Mouse (Mus musculus) midbrain, embryonic 14.5 days (tissue): ENCODE data around the gene Iqca. TPM values are rescaled to one million over a fixed set of nuclear protein-coding genes. Genes with fewer than 3 reads are reported as not detected.
A peak's percentile ranks its signal among the peaks of the same experiment; 100 is the strongest.

Experiments
- ATAC-seq: fragments of 200-750 bp; cut with Nextera tagmentation; 2 replicates; pipeline ENCODE4 v1.8.0; 2017; ENCODE audit warnings: moderate number of reproducible peaks, moderate library complexity; ENCODE audit not compliant: low FRiP score, low TSS enrichment
- DNase-seq: peaks from one replicate; pipeline ENCODE4 v3.0.0-alpha.2; 2015
- H3K27ac ChIP-seq: fragments of 300-500 bp; sonication (generic); replicated peaks from 2 replicates; pipeline ENCODE4 v1.5.1; 2014; ENCODE audit warnings: mild to moderate bottlenecking, low read depth, low read length, moderate library complexity
- H3K27me3 ChIP-seq: fragments of 300-500 bp; sonication (generic); 2 replicates; pipeline ENCODE4 v1.6.1; 2014; ENCODE audit warnings: low read length, control low read depth, mixed read lengths; ENCODE audit not compliant: control insufficient read depth, insufficient read depth
- H3K36me3 ChIP-seq: fragments of 300-500 bp; sonication (generic); 2 replicates; pipeline ENCODE4 v1.6.1; 2014; ENCODE audit warnings: low read length, control low read depth; ENCODE audit not compliant: control insufficient read depth, insufficient read depth
- H3K4me1 ChIP-seq: fragments of 300-500 bp; sonication (generic); 2 replicates; pipeline ENCODE4 v1.6.1; 2014; ENCODE audit warnings: mild to moderate bottlenecking, antibody characterized with exemption, low read length, control low read depth; ENCODE audit not compliant: control insufficient read depth, insufficient read depth
- H3K4me2 ChIP-seq: fragments of 300-500 bp; sonication (generic); 2 replicates; pipeline ENCODE4 v1.6.1; 2014; ENCODE audit warnings: mild to moderate bottlenecking, low read length, moderate library complexity
- H3K4me3 ChIP-seq: fragments of 300-500 bp; sonication (generic); replicated peaks from 2 replicates; pipeline ENCODE4 v1.5.1; 2014; ENCODE audit warnings: low read depth, low read length
- H3K9ac ChIP-seq: fragments of 300-500 bp; sonication (generic); replicated peaks from 2 replicates; pipeline ENCODE4 v1.6.1; 2014; ENCODE audit warnings: mild to moderate bottlenecking, low read length, moderate library complexity
- H3K9me3 ChIP-seq: fragments of 300-500 bp; sonication (generic); 2 replicates; pipeline ENCODE4 v1.6.1; 2016; ENCODE audit warnings: low read length, control low read depth, mixed read lengths; ENCODE audit not compliant: control insufficient read depth
- WGBS: fragments of 180-500 bp; shearing (Covaris S2); extraction: QIAGEN DNeasy Blood & Tissue Kit; methylation state at CpG from one replicate; pipeline ENCODE4 v1.1.7; 2014; 5-methylcytosine and 5-hydroxymethylcytosine counted together
- polyA plus RNA-seq: library from polyadenylated mRNA; unstranded; fragments of >200 nt; fragmentation: Nextera tagmentation; extraction: Ambion mirVana; gene quantifications from 2 replicates; pipeline ENCODE4 v1.2.1, GENCODE M21; 2014

Iqca gene
- polyA plus RNA-seq, 1 experiment from 2014 or later: 0.20 TPM

GRCm38 (mm10) chr1:90071812-90072580 is 81.2 kb downstream of the Iqca start:
- Histone ChIP-seq H3K27ac (no peak overlapping the region), H3K4me3 (no peak overlapping the region), H3K9ac (no peak overlapping the region), H3K36me3 (no peaks in the 10 kb centered on the region), H3K4me2 (no peak overlapping the region), H3K9me3 (no peaks in the 10 kb centered on the region), H3K27me3 (no peaks in the 10 kb centered on the region), H3K4me1 (no peaks in the 10 kb centered on the region)
- WGBS: 81% methylated on average over 13 of the region's 13 CpGs
- ATAC-seq: no peak
- DNase-seq: peak; percentile 7

GRCm38 (mm10) chr1:90060599-90060998 is 92.6 kb downstream of the Iqca start:
- H3K27me3 ChIP-seq: no peaks in the 10 kb centered on the region
- no peak overlapping the region for H3K27ac ChIP-seq
- DNase-seq: peak; percentile 89
- no peak overlapping the region for H3K4me3 ChIP-seq
- whole genome bisulfite sequencing: 20% methylated on average over 7 of the region's 7 CpGs
- no peak overlapping the region for H3K4me2 ChIP-seq
- no peaks in the 10 kb centered on the region for H3K36me3 ChIP-seq
- H3K4me1 ChIP-seq: no peaks in the 10 kb centered on the region
- ATAC-seq: peak; percentile 37; the same call in 1 of the 2 replicates
- H3K9me3 ChIP-seq: no peaks in the 10 kb centered on the region
- H3K9ac ChIP-seq: no peak overlapping the region

GRCm38 (mm10) chr1:90060054-90060453 is 93.1 kb downstream of the Iqca start:
- Histone ChIP-seq H3K4me1 (no peaks in the 10 kb centered on the region), H3K4me2 (no peak overlapping the region), H3K27ac (no peak overlapping the region), H3K4me3 (no peak overlapping the region), H3K27me3 (no peaks in the 10 kb centered on the region), H3K36me3 (no peaks in the 10 kb centered on the region), H3K9ac (no peak overlapping the region), H3K9me3 (no peaks in the 10 kb centered on the region)
- DNase-seq (no peak), ATAC-seq (no peak)
- WGBS: 69% methylated on average over 3 of the region's 3 CpGs

GRCm38 (mm10) chr1:90054991-90055390 is 98.2 kb downstream of the Iqca start:
- no peak overlapping the region for H3K4me3 ChIP-seq
- no peak overlapping the region for H3K9ac ChIP-seq
- H3K36me3 ChIP-seq: no peaks in the 10 kb centered on the region
- no peaks in the 10 kb centered on the region for H3K9me3 ChIP-seq
- H3K4me1 ChIP-seq: peaks cover 5% of the 10 kb centered on the region; the same call in 1 of the 2 replicates
- ATAC-seq (no peak), DNase-seq (no peak)
- H3K27me3 ChIP-seq: no peaks in the 10 kb centered on the region
- H3K4me2 ChIP-seq: no peak overlapping the region
- no peak overlapping the region for H3K27ac ChIP-seq
- 89% methylated on average over 4 of the region's 4 CpGs for WGBS

GRCm38 (mm10) chr1:90051347-90051746 is 101.9 kb downstream of the Iqca start:
- DNase-seq (peak; percentile 84), ATAC-seq (no peak)
- Histone ChIP-seq H3K27me3 (no peaks in the 10 kb centered on the region), H3K36me3 (no peaks in the 10 kb centered on the region), H3K4me2 (no peak overlapping the region), H3K9ac (no peak overlapping the region), H3K4me1 (peaks cover 6% of the 10 kb centered on the region; the same call in 1 of the 2 replicates), H3K27ac (no peak overlapping the region), H3K4me3 (no peak overlapping the region), H3K9me3 (no peaks in the 10 kb centered on the region)
- 37% methylated on average over 5 of the region's 5 CpGs for WGBS

- H3K4me3 ChIP-seq: no peak overlapping the region
- H3K27ac ChIP-seq: peak overlapping the region; percentile 32
- H3K36me3 ChIP-seq: no peaks in the 10 kb centered on the region
- ATAC-seq (no peak), DNase-seq (peak; percentile 49)
- peaks cover 6% of the 10 kb centered on the region; the same call in 1 of the 2 replicates for H3K4me1 ChIP-seq
- H3K9ac ChIP-seq: no peak overlapping the region
- no peaks in the 10 kb centered on the region for H3K27me3 ChIP-seq
- WGBS: 52% methylated on average over 20 of the region's 20 CpGs
- H3K9me3 ChIP-seq: no peaks in the 10 kb centered on the region
- H3K4me2 ChIP-seq: no peak overlapping the region
Measured at GRCm38 (mm10) chr1:90050046-90050739, 103.0 kb downstream of the Iqca start.

- no peak overlapping the region for H3K4me2 ChIP-seq
- DNase-seq (no peak), ATAC-seq (no peak)
- H3K27ac ChIP-seq: no peak overlapping the region
- 76% methylated on average over 2 of the region's 2 CpGs for WGBS
- H3K9ac ChIP-seq: no peak overlapping the region
- H3K36me3 ChIP-seq: no peaks in the 10 kb centered on the region
- H3K9me3 ChIP-seq: no peaks in the 10 kb centered on the region
- H3K4me3 ChIP-seq: no peak overlapping the region
- H3K4me1 ChIP-seq: no peaks in the 10 kb centered on the region
- H3K27me3 ChIP-seq: no peaks in the 10 kb centered on the region
Measured at GRCm38 (mm10) chr1:90028305-90028704, 124.9 kb downstream of the Iqca start.

GRCm38 (mm10) chr1:90026945-90027344 is 126.3 kb downstream of the Iqca start:
- ATAC-seq (no peak), DNase-seq (peak; percentile 35)
- H3K9me3 ChIP-seq: no peaks in the 10 kb centered on the region
- no peak overlapping the region for H3K27ac ChIP-seq
- H3K4me2 ChIP-seq: no peak overlapping the region
- H3K9ac ChIP-seq: no peak overlapping the region
- H3K4me1 ChIP-seq: no peaks in the 10 kb centered on the region
- WGBS: 21% methylated on average over 3 of the region's 3 CpGs
- no peak overlapping the region for H3K4me3 ChIP-seq
- no peaks in the 10 kb centered on the region for H3K27me3 ChIP-seq
- no peaks in the 10 kb centered on the region for H3K36me3 ChIP-seq

- Histone ChIP-seq H3K27ac (no peak overlapping the region), H3K4me3 (no peak overlapping the region), H3K9me3 (no peaks in the 10 kb centered on the region), H3K36me3 (no peaks in the 10 kb centered on the region), H3K27me3 (no peaks in the 10 kb centered on the region), H3K4me1 (no peaks in the 10 kb centered on the region), H3K9ac (no peak overlapping the region), H3K4me2 (no peak overlapping the region)
- ATAC-seq (no peak), DNase-seq (no peak)
- 84% methylated on average over 5 of the region's 5 CpGs for whole genome bisulfite sequencing
Measured at GRCm38 (mm10) chr1:90020336-90020735, 132.9 kb downstream of the Iqca start.
